Mouse (Mus musculus): ENCODE results near the gene Pigm. TPM values are rescaled to one million over a fixed set of nuclear protein-coding genes. Genes with fewer than 3 reads are reported as not detected.

The Pigm gene
- polyA plus RNA-seq, 1 experiment = 8.2 TPM

DNA sequence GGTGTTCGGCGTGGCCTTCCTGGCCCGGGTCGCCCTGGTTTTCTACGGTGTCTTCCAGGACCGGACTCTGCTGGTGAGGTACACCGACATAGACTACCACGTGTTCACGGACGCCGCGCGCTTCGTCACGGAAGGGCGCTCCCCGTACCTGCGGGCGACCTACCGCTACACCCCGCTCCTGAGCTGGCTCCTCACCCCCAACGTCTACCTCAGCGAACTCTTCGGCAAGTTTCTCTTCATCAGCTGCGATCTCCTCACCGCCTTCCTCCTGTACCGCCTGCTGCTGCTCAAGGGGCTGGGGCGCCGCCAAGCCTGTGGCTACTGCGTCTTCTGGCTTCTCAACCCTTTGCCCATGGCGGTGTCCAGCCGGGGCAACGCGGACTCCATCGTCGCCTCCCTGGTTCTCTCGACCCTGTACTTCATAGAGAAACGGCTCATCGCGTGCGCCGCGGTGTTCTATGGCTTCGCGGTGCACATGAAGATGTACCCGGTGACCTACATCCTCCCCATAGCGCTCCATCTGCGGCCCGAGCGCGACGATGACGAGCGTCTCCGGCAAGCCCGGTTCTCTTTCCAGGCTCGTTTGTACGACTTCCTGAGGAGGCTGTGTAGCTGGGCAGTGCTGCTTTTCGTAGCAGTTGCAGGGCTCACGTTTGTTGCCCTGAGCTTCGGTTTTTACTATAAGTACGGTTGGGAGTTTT, 562 bp downstream of the Pigm start:
- no peak for TF ChIP-seq POLR2A (IDR thresholded peaks at IDR 0.05; ENCODE audit: borderline replicate concordance, extremely low read depth, low read depth, low read length)
- TF ChIP-seq CTCF (IDR thresholded peaks at IDR 0.05; ENCODE audit: insufficient read depth, low read length) = no peak
- Histone ChIP-seq H3K4me1 (ENCODE audit: control insufficient read depth, insufficient read depth, low read length) (peaks cover 16% of the 10 kb centered on the region), H3K4me3 (replicated peaks; ENCODE audit: extremely low read depth, low read depth, low read length) (peak overlapping the region; percentile 86)
- no peak for DNase-seq
- 1% methylated on average over 62 of the region's 62 CpGs for WGBS

DNA sequence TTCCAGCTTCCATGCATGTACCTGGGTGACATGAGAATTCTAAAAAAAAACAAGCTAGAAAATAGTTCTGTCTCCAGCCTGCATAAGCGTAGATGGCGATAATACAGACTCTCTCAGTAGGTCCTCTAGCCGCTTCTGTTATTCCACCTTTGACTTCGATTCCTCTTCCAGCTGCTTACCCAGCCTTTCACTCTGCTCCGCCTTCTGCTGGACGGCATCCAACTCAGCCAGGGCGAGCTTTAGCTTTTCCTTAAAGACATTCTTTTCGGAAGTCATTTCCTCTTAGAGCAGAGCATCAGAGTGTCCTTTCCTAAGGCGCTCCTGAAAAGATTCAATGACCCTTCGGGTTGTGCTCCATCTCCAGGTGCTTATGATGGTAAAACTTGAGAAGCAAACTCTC, 3.7 kb downstream of the Pigm start:
- H3K4me1 ChIP-seq (ENCODE audit: control insufficient read depth, insufficient read depth, low read length) = peaks cover 16% of the 10 kb centered on the region
- TF ChIP-seq CTCF (IDR thresholded peaks at IDR 0.05; ENCODE audit: insufficient read depth, low read length) (no peak), POLR2A (IDR thresholded peaks at IDR 0.05; ENCODE audit: borderline replicate concordance, extremely low read depth, low read depth, low read length) (no peak)
- H3K4me3 ChIP-seq (replicated peaks; ENCODE audit: extremely low read depth, low read depth, low read length) = no peak overlapping the region
- WGBS = 32% methylated on average over 10 of the region's 10 CpGs
- DNase-seq = no peak

DNA sequence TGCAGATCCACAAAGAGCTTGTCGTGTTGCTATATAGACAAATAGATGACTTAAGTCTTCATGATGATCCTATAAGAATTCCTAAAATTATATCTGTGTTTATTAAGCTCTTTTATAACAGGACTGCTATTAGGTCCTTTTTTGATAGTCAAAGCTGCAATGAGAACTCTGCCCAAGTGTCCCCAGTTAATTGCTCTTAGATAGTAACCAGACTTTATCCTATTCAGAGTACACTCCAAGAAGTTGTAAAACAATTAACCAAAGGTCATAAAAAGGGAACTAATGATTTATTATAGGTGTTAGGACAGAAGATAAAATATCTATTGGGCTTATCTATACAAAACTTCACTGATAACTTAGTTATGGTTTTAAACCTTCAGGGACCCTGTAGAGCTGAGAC, 5.7 kb downstream of the Pigm start:
- 97% methylated on average over 1 of the region's 1 CpGs for WGBS
- TF ChIP-seq POLR2A (IDR thresholded peaks at IDR 0.05; ENCODE audit: borderline replicate concordance, extremely low read depth, low read depth, low read length) = no peak
- DNase-seq = no peak

DNA sequence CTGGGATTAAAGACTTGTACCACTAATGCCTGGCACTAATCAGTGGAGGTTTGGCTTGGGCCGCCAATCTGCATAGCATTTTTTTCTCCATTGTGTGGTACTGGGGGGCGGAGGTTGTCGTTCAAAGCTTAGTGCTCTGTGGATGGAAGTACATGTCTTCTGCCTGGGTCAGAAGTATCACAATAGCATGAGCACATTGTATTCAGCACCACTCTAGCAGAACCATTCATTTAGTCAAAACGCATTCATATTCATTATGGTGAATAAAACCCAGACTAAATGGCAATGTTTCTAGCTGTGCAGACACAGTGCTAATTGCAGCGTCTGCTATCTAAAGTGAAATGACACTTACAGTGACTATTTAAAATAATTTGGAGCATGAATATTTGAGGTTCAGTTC, 10.9 kb downstream of the Pigm start:
- 85% methylated on average over 5 of the region's 5 CpGs for WGBS
- DNase-seq = no peak
- TF ChIP-seq POLR2A (IDR thresholded peaks at IDR 0.05; ENCODE audit: borderline replicate concordance, extremely low read depth, low read depth, low read length) (no peak), CTCF (IDR thresholded peaks at IDR 0.05; ENCODE audit: insufficient read depth, low read length) (no peak)
- Histone ChIP-seq H3K4me3 (replicated peaks; ENCODE audit: extremely low read depth, low read depth, low read length) (no peak overlapping the region), H3K4me1 (ENCODE audit: control insufficient read depth, insufficient read depth, low read length) (no peaks in the 10 kb centered on the region)

More for the DNA sequence above, 5.7 kb downstream of the Pigm start:
- peaks cover 14% of the 10 kb centered on the region for H3K4me1 ChIP-seq (ENCODE audit: control insufficient read depth, insufficient read depth, low read length)
- H3K4me3 ChIP-seq (replicated peaks; ENCODE audit: extremely low read depth, low read depth, low read length) = no peak overlapping the region

DNA sequence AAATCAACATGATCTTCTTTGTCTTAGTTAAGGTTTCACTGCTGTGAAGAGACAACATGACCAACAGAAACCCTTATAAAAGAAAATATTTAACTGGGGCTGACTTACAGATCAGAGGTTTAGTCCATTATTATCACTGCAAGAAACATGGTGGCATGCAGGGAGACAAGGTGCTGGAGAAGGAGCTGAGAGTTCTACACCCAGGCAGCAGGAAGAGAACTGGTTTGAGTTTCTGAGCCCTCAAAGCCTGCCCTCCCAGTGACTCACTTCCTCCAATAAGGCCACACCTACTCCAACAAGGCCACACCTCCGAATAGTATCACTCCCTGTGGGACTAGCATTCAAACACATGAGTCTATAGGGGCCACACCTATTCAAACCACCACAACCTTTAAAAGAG, 14.4 kb downstream of the Pigm start:
- H3K4me3 ChIP-seq (replicated peaks; ENCODE audit: extremely low read depth, low read depth, low read length) = no peak overlapping the region
- TF ChIP-seq CTCF (IDR thresholded peaks at IDR 0.05; ENCODE audit: insufficient read depth, low read length) = no peak
- no peak for TF ChIP-seq POLR2A (IDR thresholded peaks at IDR 0.05; ENCODE audit: borderline replicate concordance, extremely low read depth, low read depth, low read length)
- H3K4me1 ChIP-seq (ENCODE audit: control insufficient read depth, insufficient read depth, low read length) = no peaks in the 10 kb centered on the region
- no peak for DNase-seq
- 46% methylated on average over 1 of the region's 1 CpGs for whole genome bisulfite sequencing

DNA sequence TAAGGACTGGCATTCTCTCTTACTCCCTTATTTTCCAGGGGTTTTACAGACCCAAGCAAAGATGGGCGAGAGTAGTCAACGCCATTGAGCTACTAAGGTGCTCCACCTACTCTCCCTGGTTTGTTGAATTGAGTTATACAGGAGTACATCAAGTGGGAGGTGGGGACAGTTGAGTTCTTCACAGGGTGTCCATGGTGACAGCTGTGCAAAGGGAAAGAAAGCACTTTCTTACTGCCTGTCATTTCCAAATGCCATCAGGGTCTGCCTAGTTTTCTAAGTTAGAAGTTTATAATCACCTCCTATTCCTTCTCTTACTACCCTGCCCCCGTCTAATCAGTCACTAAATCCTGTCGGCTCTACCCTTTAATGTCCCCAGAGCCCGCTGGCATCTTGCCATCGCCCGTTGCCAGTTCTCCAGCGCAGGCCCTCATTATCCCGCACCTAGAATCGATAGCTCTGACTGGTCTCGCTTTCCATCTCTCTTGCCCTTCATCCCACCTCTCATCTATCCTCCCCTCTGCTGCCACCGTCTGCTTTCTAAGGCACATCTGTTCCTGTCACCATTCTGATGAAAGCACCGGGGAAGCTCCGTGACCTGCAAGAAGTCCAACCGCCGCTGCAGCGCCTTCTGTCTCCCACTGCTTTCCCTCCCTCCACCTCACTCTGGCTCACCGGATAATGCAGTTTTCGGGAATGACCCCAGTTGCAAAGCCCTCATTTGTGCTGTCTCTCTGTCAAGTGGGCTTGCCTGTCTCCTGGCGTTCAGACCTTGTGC, 15.6 kb downstream of the Pigm start:
- 31% methylated on average over 20 of the region's 20 CpGs for WGBS
- TF ChIP-seq CTCF (IDR thresholded peaks at IDR 0.05; ENCODE audit: insufficient read depth, low read length) (no peak), POLR2A (IDR thresholded peaks at IDR 0.05; ENCODE audit: borderline replicate concordance, extremely low read depth, low read depth, low read length) (no peak)
- no peak for DNase-seq
- Histone ChIP-seq H3K4me3 (replicated peaks; ENCODE audit: extremely low read depth, low read depth, low read length) (no peak overlapping the region), H3K4me1 (ENCODE audit: control insufficient read depth, insufficient read depth, low read length) (no peaks in the 10 kb centered on the region)

DNA sequence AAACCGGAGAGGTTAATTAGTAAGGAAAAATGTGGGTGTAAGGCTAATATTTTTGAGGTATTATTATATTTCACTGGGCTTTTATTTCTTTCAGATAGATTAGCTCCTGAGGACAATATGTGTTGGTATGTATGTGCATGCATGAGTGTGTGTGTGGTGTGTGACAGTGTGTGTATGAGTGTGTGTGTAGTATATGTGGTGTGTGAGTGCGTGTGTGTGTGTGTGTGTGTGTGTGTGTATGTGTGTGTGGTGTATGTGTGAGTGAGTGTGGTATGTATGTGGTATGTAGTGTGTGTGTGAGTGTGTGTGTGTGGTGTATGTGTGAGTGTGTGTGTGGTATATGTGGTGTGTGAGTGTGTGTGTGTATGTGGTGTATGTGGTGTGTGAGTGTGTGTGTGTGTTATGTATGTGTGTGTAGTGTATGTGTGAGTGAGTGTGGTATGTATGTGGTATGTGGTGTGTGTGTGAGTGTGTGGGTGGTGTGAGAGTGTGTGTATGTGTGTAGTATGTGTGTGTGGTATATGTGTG, 16.4 kb downstream of the Pigm start:
- Histone ChIP-seq H3K4me1 (ENCODE audit: control insufficient read depth, insufficient read depth, low read length) (no peaks in the 10 kb centered on the region), H3K4me3 (replicated peaks; ENCODE audit: extremely low read depth, low read depth, low read length) (no peak overlapping the region)
- 79% methylated on average over 2 of the region's 2 CpGs for WGBS
- no peak for DNase-seq
- no peak for TF ChIP-seq CTCF (IDR thresholded peaks at IDR 0.05; ENCODE audit: insufficient read depth, low read length)
- TF ChIP-seq POLR2A (IDR thresholded peaks at IDR 0.05; ENCODE audit: borderline replicate concordance, extremely low read depth, low read depth, low read length) = no peak

DNA sequence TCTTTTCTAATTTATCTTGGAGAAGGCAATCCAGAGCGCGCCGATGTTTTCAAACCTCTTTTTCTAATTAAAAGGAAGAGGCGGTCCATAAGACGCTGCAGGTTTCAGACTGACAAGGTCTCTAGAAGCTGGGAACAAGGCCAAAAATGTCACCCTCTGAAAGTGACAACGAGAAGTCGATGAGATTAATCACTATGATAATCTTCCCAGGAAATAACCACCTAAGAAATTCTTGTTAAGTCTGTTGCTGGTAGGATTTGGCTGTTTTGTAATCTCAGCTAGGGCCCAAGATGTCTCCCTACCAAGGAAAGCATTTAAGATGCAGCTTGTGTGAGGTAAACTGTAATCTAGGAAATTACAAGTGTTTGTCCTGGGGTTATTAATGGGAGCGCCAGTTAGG, 17.4 kb downstream of the Pigm start:
- TF ChIP-seq CTCF (IDR thresholded peaks at IDR 0.05; ENCODE audit: insufficient read depth, low read length) = no peak
- no peak for TF ChIP-seq POLR2A (IDR thresholded peaks at IDR 0.05; ENCODE audit: borderline replicate concordance, extremely low read depth, low read depth, low read length)
- WGBS = 40% methylated on average over 8 of the region's 8 CpGs
- no peak for DNase-seq
- no peak overlapping the region for H3K4me3 ChIP-seq (replicated peaks; ENCODE audit: extremely low read depth, low read depth, low read length)
- no peaks in the 10 kb centered on the region for H3K4me1 ChIP-seq (ENCODE audit: control insufficient read depth, insufficient read depth, low read length)

DNA sequence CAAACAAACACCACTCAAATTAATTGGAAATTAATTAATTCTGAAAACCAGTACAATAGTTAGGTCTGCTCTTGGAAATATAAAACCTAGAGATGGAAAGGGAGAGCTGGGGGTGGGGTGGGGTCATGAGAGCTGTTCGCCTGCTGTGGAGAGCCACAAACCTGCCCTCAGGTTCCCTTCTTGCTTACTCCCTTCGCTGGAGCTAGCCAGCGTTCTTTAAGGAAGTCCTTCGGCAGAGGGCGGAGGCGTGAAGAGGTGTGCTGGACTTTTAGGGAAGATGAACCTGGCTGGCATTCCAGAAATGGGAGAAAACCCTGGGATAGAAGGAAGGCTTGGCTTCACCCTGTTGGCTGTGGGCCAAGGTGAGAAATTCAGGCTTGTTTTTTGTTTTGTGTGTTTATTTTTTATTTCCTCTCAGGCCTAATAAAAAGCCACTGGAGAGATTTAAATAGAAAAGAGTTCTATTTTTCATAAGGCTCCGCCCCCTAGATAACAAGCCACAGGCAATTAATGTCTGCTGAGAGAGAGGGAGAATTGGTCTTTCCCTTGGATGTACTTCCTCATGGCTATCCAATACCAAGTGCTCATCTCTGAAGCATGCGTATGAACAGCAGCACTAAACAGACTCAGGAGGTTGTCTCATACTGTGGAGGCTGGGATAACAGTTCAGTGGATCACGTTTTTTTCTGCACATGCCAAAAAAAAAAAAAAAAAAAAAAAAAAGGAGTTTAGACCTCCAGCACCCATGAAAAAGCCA, 20.8 kb downstream of the Pigm start:
- Histone ChIP-seq H3K4me3 (replicated peaks; ENCODE audit: extremely low read depth, low read depth, low read length) (no peak overlapping the region), H3K4me1 (ENCODE audit: control insufficient read depth, insufficient read depth, low read length) (no peaks in the 10 kb centered on the region)
- no peak for DNase-seq
- WGBS = 44% methylated on average over 9 of the region's 9 CpGs
- no peak for TF ChIP-seq POLR2A (IDR thresholded peaks at IDR 0.05; ENCODE audit: borderline replicate concordance, extremely low read depth, low read depth, low read length)
- no peak for TF ChIP-seq CTCF (IDR thresholded peaks at IDR 0.05; ENCODE audit: insufficient read depth, low read length)
